Mouse (Mus musculus) gastrocnemius, postnatal 10 days (tissue): Measurements from ENCODE around the gene Ftl1. TPM values are rescaled to one million over a fixed set of nuclear protein-coding genes. Genes with fewer than 3 reads are reported as not detected.
A peak's percentile ranks its signal among the peaks of the same experiment; 100 is the strongest.
"Not testable (repeated sequence)": the region's sequence is repeated elsewhere in the genome, so short reads cannot be mapped to it uniquely, and the experiment has no call there.

ENCODE experiments used
- DNase-seq: peaks from one replicate; pipeline ENCODE4 v3.0.0; 2021; ENCODE audit warnings: mixed read lengths
- total RNA-seq, 2 experiments: library from RNA; stranded (reverse); gene quantifications; 2 replicates each; pipeline ENCODE4 v1.2.3; 2021

Ftl1 gene
- total RNA-seq, 2 experiments from 2014 or later: 173 to 194 TPM

- no peak for DNase-seq
Observed at GRCm38 (mm10) chr7:45476453-45476852, 16.8 kb upstream of the Ftl1 start.

DNA sequence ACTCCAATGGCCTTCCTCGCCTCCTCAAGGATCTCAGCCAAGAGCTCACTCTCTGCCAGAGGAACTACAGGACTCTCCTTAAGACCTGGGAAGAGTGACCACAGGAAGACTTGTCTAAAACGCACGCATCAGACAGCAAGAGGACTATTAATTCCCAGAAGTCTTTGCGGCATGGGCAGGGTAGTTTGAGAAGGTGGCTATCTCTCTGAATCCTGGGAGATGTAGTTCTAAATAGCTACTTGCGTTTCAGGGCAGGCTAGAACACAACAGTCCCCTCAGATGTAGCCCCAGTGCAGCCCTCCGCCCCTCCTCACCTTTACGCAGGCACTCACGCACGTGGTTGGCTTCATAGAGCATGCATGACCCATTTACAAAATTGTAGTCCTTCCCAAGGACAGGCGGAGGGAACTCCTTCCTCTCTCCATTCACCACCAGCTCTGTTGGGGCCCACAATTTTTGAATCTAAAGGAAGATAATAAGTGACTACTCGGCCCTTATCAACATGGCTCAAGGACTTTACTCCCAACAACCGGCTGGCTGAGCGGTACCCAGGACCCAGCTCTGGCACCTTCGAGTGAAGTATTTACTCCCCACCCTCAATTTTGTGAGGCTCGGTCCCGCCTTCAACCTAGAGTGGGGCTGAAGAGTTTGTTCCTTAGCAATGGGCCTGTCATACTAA is 15.7 kb upstream of the Ftl1 start:
- DNase-seq: no peak

DNA sequence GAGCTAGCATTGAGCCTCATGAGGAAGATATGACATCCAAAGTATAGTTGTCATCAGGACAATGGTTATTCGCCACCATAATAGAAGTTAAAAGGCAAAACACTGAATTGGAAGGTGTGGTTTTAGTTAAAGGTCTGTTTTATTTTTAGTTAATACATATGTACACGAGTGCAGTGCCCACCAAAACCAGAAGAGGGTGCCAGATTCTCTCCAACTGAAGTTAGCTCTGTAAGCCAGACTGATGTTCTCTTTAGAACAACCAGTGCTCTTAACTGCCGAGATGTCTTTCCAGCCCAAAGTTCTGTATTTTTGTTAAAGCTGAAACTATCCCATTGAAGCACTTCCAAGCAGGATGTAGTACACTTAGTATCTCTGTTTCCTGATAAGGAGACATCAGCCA is 11.2 kb upstream of the Ftl1 start:
- peak; percentile 74 for DNase-seq

GRCm38 (mm10) chr7:45467090-45467670 is 7.5 kb upstream of the Ftl1 start:
- DNase-seq: no peak

GRCm38 (mm10) chr7:45466283-45467089 is 6.8 kb upstream of the Ftl1 start, which contains the start of gene Bax:
Gene Bax (minus strand): TSS chr7:45466898.
- peak; percentile 96 for DNase-seq

- no peak for DNase-seq
Observed at GRCm38 (mm10) chr7:45465549-45465948, 5.9 kb upstream of the Ftl1 start.

- no peak for DNase-seq
Observed at GRCm38 (mm10) chr7:45465112-45465511, 5.4 kb upstream of the Ftl1 start.

DNA sequence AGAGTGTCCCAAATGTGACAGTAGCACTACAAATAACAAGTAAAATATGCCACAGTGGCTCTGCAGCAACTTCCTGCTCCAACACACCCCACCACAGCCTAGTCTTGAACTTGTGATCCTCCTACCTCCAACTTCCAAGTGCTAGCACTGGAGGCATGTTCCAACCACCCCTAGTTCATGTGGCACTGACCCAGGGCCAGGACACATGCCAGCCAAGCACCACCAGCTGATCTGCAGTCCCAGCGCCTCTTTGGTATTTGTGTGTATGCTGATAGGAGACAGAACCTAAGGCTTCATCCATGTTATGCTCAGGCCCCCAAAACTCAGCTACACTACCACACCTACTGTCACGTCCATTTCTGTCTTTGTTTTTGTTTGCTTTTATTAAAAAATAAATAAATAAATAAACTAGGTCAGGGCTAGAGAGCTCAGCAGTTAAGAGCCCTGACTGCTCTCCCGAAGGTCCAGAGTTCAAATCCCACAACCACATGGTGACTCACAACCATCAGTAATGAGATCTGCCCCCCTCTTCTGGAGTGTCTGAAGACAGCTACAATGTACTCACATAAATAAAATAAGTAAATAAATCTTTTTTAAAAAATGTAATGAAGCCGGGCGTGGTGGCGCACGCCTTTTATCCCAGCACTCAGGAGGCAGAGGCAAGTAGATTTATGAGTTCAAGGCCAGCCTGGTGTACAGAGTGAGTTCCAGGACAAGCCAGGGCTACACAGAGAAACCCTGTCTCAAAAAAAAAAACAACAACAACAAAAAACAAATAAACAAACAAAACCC is 4.5 kb upstream of the Ftl1 start:
- no peak for DNase-seq

- DNase-seq: not testable (repeated sequence)
Observed at GRCm38 (mm10) chr7:45462868-45463267, 3.2 kb upstream of the Ftl1 start.

GRCm38 (mm10) chr7:45462325-45462724 is 2.6 kb upstream of the Ftl1 start:
- no peak for DNase-seq

DNA sequence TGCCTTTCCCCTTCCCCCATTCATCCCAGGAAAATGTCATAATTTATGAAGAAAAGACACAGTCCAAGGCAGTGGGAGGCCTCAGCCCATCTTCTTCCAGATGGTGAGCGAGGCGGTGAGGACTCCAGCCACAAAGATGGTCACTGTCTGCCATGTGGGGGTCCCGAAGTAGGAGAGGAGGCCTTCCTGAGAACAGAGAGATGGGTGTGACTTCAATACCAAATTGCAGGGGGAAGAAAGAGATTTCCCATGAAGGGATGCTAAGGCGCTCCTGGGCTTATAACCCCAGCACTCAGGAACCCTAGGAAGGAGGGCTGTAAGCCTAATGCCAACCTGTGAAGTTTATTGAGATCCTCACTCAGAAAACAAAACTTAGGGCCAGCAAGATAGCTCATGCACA is 2.1 kb upstream of the Ftl1 start:
- DNase-seq: no peak

DNA sequence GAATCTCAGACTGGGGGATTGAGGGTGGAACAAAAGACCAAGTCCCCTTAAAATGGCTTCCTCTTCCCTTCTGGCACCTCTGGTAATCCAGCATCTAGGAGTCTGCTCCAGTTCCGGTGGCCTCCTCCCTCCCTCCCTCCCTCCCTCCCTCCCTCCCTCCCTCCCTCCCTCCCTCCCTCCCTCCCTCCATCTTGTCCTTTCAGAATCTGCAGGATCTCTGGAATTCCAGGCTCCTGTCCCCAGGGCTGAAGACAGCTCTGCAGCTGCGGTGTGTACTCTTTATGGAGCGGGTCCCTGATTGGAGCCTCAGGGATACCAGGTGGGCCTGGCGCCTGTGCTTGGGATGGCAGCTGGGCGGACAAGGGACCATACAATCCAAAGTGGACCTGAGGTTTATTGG is 1.6 kb upstream of the Ftl1 start:
- DNase-seq: no peak

- DNase-seq: peak; percentile 59
Observed at GRCm38 (mm10) chr7:45460860-45461314, 1.2 kb upstream of the Ftl1 start.

DNA sequence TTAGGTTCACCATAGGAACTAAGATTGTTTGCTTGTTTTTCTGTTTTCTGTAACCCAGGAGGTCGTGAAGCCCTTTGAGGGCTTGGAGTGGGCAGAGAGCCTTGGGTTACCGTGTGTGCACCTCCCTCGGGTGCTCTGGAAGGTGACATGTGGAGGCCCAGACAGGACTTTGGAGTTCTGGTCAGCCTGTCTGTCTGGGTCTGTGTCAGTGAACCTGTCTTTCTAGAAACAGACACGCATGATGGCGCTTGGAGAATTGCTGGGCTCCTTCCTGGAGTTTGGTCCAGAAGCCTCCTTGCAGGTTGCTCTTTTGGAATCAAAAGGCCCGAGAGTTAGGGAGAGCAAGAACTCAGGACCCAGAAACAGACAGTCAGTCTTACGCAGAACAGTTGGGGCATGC is 693 bp upstream of the Ftl1 start:
- DNase-seq: no peak

- DNase-seq: peak; percentile 90
Observed at GRCm38 (mm10) chr7:45458748-45459563, 728 bp downstream of the Ftl1 start.

DNA sequence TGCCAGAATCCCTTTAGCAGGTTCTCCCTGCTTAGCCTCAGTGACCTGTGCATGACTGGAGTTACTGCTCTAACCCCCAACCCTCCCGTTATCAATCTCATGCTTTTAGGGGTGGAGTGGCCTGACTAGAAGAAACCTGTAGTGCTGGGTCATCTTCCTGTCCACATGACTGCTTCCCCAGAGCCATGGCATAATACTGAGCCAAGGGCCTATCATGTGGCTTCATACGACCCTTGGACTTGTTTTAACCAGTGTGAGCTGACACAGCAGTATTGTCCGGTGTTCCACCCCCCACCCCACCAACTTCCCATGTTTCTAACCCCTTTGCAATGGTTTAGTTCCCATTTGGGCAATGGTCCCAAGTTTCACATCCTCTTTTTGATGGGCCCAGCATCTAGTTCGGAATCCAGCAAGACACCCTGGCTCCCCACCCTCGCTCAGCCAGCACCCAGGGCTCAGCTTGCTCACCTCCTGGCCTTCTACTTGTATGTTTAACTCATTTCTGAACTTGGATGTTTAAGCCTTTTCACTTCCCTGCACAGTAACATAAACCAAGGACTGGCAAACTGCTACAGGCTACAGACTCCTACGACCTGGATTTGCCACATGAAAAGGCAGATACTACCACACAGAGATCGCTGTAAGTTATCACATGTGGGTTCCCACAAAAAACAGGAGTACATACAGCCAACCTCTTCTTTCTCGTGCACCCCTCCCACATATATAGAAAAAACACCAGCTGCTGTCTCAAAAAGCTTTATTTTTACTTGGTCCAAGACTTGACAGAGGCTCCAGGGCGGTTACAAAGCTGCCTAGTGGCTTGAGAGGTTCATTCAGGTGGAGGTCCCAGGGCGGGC is 2.3 kb downstream of the Ftl1 start:
- no peak for DNase-seq

DNA sequence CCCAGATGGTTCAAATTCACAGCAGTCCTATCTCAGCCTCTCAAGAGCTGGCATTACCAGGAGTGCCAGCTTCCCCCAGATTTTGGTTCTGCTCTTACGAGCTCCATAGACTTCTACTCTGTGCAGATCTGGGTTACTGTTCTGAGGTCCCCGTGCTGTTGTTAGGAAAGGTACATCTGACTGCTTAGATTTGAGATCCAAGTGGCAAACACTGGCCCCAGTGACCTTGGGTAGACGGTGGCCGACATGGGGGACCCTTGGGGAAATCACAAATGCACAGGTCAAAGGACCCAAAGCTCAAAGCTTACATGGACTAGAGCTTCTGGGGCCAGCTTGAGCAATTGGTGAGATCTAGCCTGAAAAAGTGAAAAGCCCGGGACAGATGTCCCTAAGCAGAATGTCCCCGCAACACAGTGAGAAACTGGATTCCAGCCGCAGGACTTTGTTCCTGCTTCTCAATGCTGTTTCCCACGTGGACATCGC is 2.9 kb downstream of the Ftl1 start:
- no peak for DNase-seq

DNA sequence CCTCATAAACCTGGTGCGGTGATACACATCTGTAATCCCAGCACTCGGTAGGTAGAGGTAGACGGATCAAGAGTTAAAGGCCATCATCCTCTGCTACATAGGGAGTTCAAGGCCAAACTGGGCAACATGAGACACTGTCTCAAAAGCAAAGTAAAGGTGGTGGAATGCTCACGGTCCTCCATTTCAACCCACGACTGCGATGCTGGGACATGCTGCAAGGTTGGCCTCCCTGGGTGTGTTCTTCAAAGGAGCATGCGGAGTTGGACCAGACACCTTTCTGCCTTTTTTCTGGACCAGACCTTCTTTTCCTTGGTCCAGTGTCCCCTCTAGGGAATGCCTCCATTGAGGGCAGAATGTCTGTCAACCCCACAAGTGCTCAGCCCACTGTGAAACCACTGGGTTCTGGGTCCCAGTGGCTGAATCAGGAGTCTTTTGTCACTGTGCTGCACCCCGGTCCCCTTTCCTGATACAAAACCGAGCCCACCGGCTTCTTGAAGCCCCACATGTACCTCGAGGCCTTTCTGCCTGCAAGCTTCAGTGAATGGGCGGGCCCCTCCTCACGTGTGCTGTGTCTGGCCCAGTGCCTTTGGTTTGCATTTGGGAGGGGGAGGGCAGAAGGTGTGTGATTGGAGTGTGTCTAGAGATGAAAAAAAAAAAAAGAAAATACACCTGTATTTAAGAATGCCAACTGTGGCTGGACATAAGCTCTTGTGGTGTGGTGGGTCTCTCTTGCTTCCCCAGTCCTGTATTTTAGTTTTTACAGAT is 3.6 kb downstream of the Ftl1 start:
- no peak for DNase-seq

DNA sequence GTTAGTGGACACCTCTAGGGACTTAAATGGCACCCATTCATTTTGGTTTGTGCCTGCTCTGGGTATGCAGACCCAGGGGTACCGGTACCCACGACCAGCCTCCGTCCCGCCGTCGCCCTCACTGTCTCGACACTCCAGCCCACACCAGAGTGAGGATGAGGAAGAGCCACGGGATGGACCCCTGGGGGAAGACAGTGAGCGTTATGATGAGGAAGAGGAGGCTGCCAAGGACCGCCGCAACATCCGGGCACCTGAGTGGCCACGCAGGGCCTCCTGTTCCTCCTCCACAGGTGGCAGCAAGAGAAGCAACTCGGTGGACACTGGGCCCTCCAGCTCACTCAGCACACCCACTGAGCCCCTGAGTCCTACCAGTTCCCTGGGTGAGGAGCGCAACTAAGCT is 4.7 kb downstream of the Ftl1 start:
- no peak for DNase-seq
